Mouse (Mus musculus) forebrain, postnatal 0 days (tissue): ENCODE measurements around the gene Zdhhc16. TPM values are rescaled to one million over a fixed set of nuclear protein-coding genes. Genes with fewer than 3 reads are reported as not detected.

Source experiments
- ATAC-seq: fragments of 200-750 bp; cut with Nextera tagmentation; 2 replicates; pipeline ENCODE4 v1.8.0; 2017; ENCODE audit warnings: mild to moderate bottlenecking, moderate library complexity
- DNase-seq: peaks from one replicate; pipeline ENCODE4 v3.0.0-alpha.2; 2015
- H3K27ac ChIP-seq: fragments of 300-500 bp; sonication (generic); 2 replicates; pipeline ENCODE4 v1.5.1; 2014; ENCODE audit warnings: low read depth, mild to moderate bottlenecking, antibody characterized with exemption, low read length, moderate library complexity, mixed read lengths
- H3K27me3 ChIP-seq: fragments of 300-500 bp; sonication (generic); 2 replicates; pipeline ENCODE4 v1.6.1; 2014; ENCODE audit warnings: mild to moderate bottlenecking, low read length, mixed read lengths; ENCODE audit not compliant: insufficient read depth
- H3K36me3 ChIP-seq: fragments of 300-500 bp; sonication (generic); 2 replicates; pipeline ENCODE4 v1.6.1; 2014; ENCODE audit warnings: mild to moderate bottlenecking, moderate library complexity; ENCODE audit not compliant: insufficient read depth
- H3K4me1 ChIP-seq: fragments of 300-500 bp; sonication (generic); 2 replicates; pipeline ENCODE4 v1.6.1; 2014; ENCODE audit warnings: antibody characterized with exemption; ENCODE audit not compliant: insufficient read depth
- H3K4me2 ChIP-seq: fragments of 300-500 bp; sonication (generic); 2 replicates; pipeline ENCODE4 v1.6.1; 2014; ENCODE audit warnings: low read depth, mild to moderate bottlenecking, moderate library complexity
- H3K4me3 ChIP-seq: fragments of 300-500 bp; sonication (generic); 2 replicates; pipeline ENCODE4 v1.5.1; 2014; ENCODE audit warnings: low read depth, low read length, mixed read lengths
- H3K9ac ChIP-seq: fragments of 300-500 bp; sonication (generic); 2 replicates; pipeline ENCODE4 v1.6.1; 2014; ENCODE audit warnings: mild to moderate bottlenecking
- H3K9me3 ChIP-seq: fragments of 300-500 bp; sonication (generic); 2 replicates; pipeline ENCODE4 v1.6.1; 2016; ENCODE audit warnings: low read length
- CTCF ChIP-seq: sonication (generic); IDR thresholded peaks from 2 replicates; pipeline ENCODE4 v1.5.1; 2016; ENCODE audit warnings: antibody characterized with exemption, control low read depth, low read depth
- WGBS: fragments of 180-500 bp; shearing (Covaris S2); extraction: QIAGEN DNeasy Blood & Tissue Kit; methylation state at CpG from one replicate; pipeline ENCODE4 v1.1.7; 2014; 5-methylcytosine and 5-hydroxymethylcytosine counted together
- polyA plus RNA-seq: library from polyadenylated mRNA; unstranded; fragments of >200 nt; fragmentation: Nextera tagmentation; extraction: Ambion mirVana; gene quantifications from 2 replicates; pipeline ENCODE4 v1.2.1, GENCODE M21; 2015
- total RNA-seq: library from RNA; depleted of rRNA; stranded (reverse); fragments of >200 nt; gene quantifications from 2 replicates; pipeline ENCODE4 v1.2.3, GENCODE M21; 2014

Zdhhc16 gene
- total and polyA plus RNA-seq, 2 experiments from 2014 or later = 53.3 to 97.4 TPM

DNA sequence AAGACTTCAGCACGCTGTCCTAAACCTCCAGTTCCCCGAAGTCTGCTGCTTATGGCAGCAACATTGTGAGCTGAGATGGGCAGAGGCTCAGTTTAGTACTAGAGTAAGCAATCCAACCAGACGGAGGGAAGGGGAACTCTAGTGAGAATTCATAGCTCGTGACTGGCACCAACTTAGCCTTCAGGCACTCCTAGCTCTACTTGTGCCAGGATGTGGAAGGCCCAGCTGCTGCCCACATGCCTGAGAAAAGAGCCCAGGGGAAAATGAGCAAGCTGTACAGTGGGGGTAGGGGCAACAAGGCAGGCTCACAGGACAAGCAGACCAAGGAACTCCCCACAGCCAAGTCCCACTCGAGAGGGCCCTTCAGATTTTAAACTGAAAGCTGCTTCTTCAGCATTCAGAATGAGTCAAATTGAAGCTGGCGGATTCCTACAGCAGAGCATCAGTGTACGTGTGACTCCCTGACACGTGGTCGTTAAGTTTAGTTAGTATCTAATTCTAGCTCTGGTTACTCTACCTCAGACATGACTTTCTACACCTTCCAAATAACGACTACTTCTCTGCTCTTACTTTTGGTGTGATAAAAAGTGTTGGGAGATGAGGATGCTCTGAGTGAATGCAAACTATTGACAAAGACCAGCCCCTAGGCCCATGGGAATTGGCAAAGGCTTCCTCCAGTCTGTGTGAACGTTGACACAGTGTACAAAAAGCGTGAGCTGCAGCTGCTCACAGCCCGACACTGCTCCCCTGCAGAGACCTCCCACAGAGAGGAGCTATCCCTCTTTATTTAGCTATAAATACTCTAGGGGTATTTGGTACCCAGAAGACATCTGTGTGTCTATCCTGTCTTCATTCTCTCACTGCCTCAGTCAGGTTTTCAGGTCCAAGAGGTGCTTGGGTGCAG is 40.9 kb downstream of the Zdhhc16 start:
- peak; percentile 23 for DNase-seq
- H3K27me3 ChIP-seq = no peaks in the 10 kb centered on the region
- no peak for TF ChIP-seq CTCF
- no peaks in the 10 kb centered on the region for H3K9me3 ChIP-seq
- no peak overlapping the region for H3K9ac ChIP-seq
- H3K4me3 ChIP-seq = no peak overlapping the region
- peak; percentile 69 for ATAC-seq
- peaks cover 8% of the 10 kb centered on the region; the same call in 1 of the 2 replicates for H3K36me3 ChIP-seq
- WGBS = 47% methylated on average over 13 of the region's 13 CpGs
- H3K4me2 ChIP-seq = no peak overlapping the region
- no peaks in the 10 kb centered on the region for H3K4me1 ChIP-seq
- 0 out of 2 replicates have a peak overlapping the region, but pooled peaks have one; percentile 21 for H3K27ac ChIP-seq

DNA sequence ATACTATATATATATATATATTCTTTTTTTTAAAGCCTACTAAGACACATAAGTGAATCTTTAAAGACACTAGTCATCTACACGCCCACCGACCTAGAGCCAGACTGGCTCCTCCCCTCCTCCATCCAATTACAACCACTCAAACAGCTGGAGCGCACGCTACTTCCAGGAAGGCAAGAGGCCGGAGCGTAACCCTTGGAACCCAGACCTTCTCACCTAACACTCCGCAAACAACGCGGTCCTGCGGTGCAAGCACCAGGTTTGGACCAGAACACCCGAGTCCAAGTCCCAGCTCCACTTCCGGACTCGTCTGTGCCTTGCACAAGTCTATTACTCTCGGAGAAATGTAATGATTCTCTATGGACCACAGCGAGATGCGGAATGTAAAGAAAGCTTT is 47.1 kb downstream of the Zdhhc16 start:
- Histone ChIP-seq H3K4me3 (peak overlapping the region; percentile 89), H3K36me3 (peaks cover 3% of the 10 kb centered on the region; the same call in 1 of the 2 replicates), H3K27me3 (0 out of 2 replicates have a peak, but pooled peaks cover 4% of the 10 kb centered on the region), H3K9me3 (no peaks in the 10 kb centered on the region), H3K4me1 (0 out of 2 replicates have a peak, but pooled peaks cover 2% of the 10 kb centered on the region), H3K4me2 (peak overlapping the region; percentile 100), H3K27ac (peak overlapping the region; percentile 80), H3K9ac (peak overlapping the region; percentile 71)
- under 1% methylated on average over 16 of the region's 16 CpGs for WGBS
- DNase-seq = no peak
- TF ChIP-seq CTCF = no peak
- no peak for ATAC-seq

DNA sequence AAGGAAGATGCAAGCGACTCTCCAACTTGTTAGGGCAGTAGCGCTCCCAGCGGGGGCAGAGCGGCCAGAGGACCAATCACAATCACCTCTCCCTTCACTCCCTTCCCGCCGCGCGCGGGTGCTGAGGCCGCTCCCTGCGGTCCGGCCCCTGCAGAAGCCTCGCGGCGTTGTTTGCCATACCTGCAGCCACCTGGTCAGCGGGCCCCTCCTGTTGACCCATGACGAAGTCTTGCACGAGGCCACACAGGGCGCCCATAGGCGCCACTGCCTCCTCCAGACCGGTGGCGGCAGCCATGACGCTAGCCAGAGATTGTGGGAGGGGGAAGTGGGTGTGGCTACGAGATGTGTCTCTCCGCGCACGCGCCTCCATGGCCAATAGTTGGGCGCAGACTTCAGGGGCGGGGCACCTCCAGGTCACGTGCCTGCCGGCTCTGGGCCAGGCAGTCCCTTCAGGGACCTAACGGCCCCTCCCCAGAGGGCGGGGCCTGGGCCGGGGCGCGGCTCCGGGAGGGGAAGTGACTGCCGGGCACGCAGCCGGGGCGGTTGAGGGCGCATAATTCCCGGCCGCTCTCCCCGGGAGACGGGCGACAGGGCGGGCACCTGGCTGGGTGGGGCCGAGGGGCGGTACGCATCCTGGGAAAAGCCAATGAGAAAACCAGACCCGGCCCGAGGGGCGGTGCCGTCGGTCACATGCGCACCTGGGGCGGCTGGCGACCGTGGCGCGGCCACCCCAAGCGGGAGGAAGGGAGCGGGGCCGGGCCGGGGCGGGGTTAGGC is 47.7 kb downstream of the Zdhhc16 start, which contains the start of gene Mms19:
Mms19 (minus strand) TSS at position 339 of the 776 bp plus-strand sequence.
- H3K9ac ChIP-seq = peak within 1 kb of the TSS; percentile 71
- 0 out of 2 replicates have a peak, but pooled peaks cover 4% of the 10 kb centered on the region for H3K27me3 ChIP-seq
- peak within 1 kb of the TSS; percentile 80 for H3K27ac ChIP-seq
- under 1% methylated on average over 52 of the region's 68 CpGs for WGBS
- ATAC-seq = peak; percentile 95
- TF ChIP-seq CTCF = peak; percentile 42
- DNase-seq = peak; percentile 100
- H3K9me3 ChIP-seq = no peaks in the 10 kb centered on the region
- peak within 1 kb of the TSS; percentile 89 for H3K4me3 ChIP-seq
- H3K36me3 ChIP-seq = peaks cover 3% of the 10 kb centered on the region; the same call in 1 of the 2 replicates
- 0 out of 2 replicates have a peak, but pooled peaks cover 2% of the 10 kb centered on the region for H3K4me1 ChIP-seq
- H3K4me2 ChIP-seq = peak within 1 kb of the TSS; percentile 100

DNA sequence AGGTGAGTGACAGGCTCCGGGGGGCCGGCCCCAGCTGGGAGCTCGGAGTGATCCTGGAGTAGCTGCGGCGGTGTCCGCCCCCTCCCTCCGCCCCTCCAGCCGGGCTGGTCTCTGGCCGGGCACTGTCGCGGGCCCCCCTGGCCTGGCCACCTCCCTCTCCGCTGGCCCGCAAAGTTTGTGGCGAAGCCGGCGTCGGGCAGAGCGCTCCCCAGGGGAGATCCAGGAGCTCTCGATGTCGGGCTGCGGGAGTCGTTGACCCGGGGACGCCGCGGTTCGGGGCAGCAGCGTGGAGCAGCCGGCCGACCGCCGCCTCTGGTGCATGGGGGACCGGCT is 48.3 kb downstream of the Zdhhc16 start, which contains the start of gene Ubtd1:
Ubtd1 (plus strand) TSS at position 169 of the 333 bp plus-strand sequence.
- Histone ChIP-seq H3K36me3 (peaks cover 3% of the 10 kb centered on the region; the same call in 1 of the 2 replicates), H3K4me2 (peak within 1 kb of the TSS; percentile 100), H3K4me3 (peak within 1 kb of the TSS; percentile 89), H3K27ac (peak within 1 kb of the TSS; percentile 80), H3K27me3 (0 out of 2 replicates have a peak, but pooled peaks cover 4% of the 10 kb centered on the region), H3K4me1 (0 out of 2 replicates have a peak, but pooled peaks cover 2% of the 10 kb centered on the region), H3K9ac (peak within 1 kb of the TSS; percentile 71), H3K9me3 (no peaks in the 10 kb centered on the region)
- DNase-seq (no peak), ATAC-seq (no peak)
- WGBS = 1% methylated on average over 33 of the region's 33 CpGs
- 0 out of 2 replicates have a peak, but pooled peaks have one; percentile 8 for TF ChIP-seq CTCF

DNA sequence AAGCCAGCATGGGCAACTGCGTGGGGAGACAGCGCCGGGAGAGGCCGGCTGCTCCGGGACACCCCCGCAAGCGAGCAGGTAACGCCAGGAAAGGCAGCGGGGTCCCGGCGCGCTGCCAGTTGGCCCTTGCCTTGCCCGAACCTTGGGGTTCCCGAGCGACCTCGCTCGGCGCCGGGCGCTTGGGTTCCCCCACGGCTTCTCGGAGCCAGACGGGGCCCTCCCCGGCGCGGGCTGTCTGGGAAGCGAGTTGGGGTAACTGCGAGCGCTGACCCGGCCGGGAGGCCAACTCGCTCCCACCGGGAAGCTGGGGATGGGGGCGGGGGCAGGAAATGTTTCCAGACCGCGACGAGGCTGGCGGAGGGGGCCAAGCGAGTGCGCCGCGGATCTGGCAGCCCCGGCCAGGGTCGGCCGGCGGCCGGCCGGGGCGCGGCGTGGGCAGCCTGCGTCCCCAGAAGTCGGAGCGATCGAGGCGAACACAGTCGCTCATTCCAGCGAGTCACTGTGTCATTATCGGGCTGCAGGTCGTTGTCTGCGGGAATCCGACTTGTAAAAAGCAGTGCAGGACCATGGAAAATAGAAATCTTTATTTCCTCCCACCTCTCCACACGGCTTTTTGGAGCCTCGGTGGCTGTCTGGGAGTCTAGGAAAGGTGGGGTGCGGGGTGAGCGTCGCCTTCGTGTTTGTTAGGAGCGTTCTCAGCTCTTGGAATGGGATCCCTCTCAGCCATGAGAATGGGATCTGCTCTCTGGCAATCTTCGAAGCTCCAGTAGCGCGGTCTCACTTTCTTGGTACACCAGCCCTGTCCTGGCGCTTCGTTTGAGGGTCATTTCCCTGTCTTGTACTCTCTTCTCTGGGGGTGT is 48.9 kb downstream of the Zdhhc16 start:
- peak; percentile 39 for DNase-seq
- Histone ChIP-seq H3K27me3 (0 out of 2 replicates have a peak, but pooled peaks cover 4% of the 10 kb centered on the region), H3K4me3 (peak overlapping the region; percentile 89), H3K36me3 (no peaks in the 10 kb centered on the region), H3K27ac (peak overlapping the region; percentile 60), H3K4me2 (peak overlapping the region; percentile 100), H3K9ac (peak overlapping the region; percentile 71), H3K9me3 (no peaks in the 10 kb centered on the region), H3K4me1 (0 out of 2 replicates have a peak, but pooled peaks cover 2% of the 10 kb centered on the region)
- ATAC-seq = no peak
- WGBS = 3% methylated on average over 73 of the region's 74 CpGs
- no peak for TF ChIP-seq CTCF

DNA sequence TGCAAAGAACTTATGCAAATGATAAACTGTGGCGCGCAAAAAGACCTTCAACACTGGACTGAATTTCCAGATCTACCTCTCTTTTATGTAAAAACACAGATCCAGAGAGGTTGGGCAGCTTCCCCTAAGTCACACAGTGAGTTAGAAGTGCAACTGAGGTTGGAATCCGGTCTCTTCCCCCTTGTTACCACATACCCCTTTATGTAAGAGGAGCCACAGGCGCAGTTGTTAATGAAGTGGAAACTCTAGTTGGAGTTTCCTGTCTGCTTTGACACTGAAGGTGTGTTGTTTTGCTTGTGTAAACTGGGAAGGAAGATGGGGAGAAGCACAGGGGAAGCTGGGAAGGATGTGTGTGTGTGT is 49.5 kb downstream of the Zdhhc16 start:
- Histone ChIP-seq H3K9ac (no peak overlapping the region), H3K4me3 (peak overlapping the region; percentile 89), H3K9me3 (no peaks in the 10 kb centered on the region), H3K27ac (0 out of 2 replicates have a peak overlapping the region, but pooled peaks have one; percentile 60), H3K4me1 (0 out of 2 replicates have a peak, but pooled peaks cover 2% of the 10 kb centered on the region), H3K27me3 (0 out of 2 replicates have a peak, but pooled peaks cover 4% of the 10 kb centered on the region), H3K36me3 (no peaks in the 10 kb centered on the region), H3K4me2 (peak overlapping the region; percentile 100)
- DNase-seq (no peak), ATAC-seq (no peak)
- TF ChIP-seq CTCF = no peak
- WGBS = 7% methylated on average over 4 of the region's 4 CpGs
